Mouse (Mus musculus): ENCODE results near the gene Syt3.

Gene Syt3

GRCm38 (mm10) chr7:44356590-44357481 lies 27.1 kb upstream of the Syt3 start:
- DNase-seq (ENCODE audit: low spot score): no peak

- no peak for DNase-seq (ENCODE audit: low spot score)
Measured at GRCm38 (mm10) chr7:44357531-44357930, 26.4 kb upstream of the Syt3 start.

GRCm38 (mm10) chr7:44358012-44358411 lies 25.9 kb upstream of the Syt3 start:
- DNase-seq (ENCODE audit: low spot score): no peak

GRCm38 (mm10) chr7:44358886-44359654 lies 24.8 kb upstream of the Syt3 start:
- no peak for DNase-seq (ENCODE audit: low spot score)

- peak; percentile 70 for DNase-seq (ENCODE audit: low spot score)
Measured at GRCm38 (mm10) chr7:44359908-44360672, 23.8 kb upstream of the Syt3 start.

- no peak for DNase-seq (ENCODE audit: low spot score)
Measured at GRCm38 (mm10) chr7:44360792-44361301, 23.1 kb upstream of the Syt3 start.

- no peak for DNase-seq (ENCODE audit: low spot score)
Measured at GRCm38 (mm10) chr7:44372678-44373077, 11.2 kb upstream of the Syt3 start.

GRCm38 (mm10) chr7:44373460-44373859 lies 10.4 kb upstream of the Syt3 start:
- DNase-seq (ENCODE audit: low spot score): no peak

- peak; percentile 68 for DNase-seq (ENCODE audit: low spot score)
Measured at GRCm38 (mm10) chr7:44373889-44374652, 9.8 kb upstream of the Syt3 start.

- DNase-seq (ENCODE audit: low spot score): no peak
Measured at GRCm38 (mm10) chr7:44374756-44375155, 9.1 kb upstream of the Syt3 start.

GRCm38 (mm10) chr7:44375207-44375606 lies 8.7 kb upstream of the Syt3 start:
- no peak for DNase-seq (ENCODE audit: low spot score)

GRCm38 (mm10) chr7:44375793-44376192 lies 8.1 kb upstream of the Syt3 start:
- no peak for DNase-seq (ENCODE audit: low spot score)

- DNase-seq (ENCODE audit: low spot score): no peak
Measured at GRCm38 (mm10) chr7:44378290-44378689, 5.6 kb upstream of the Syt3 start.

GRCm38 (mm10) chr7:44382541-44382940 lies 1.4 kb upstream of the Syt3 start:
- DNase-seq (ENCODE audit: low spot score): no peak

- DNase-seq (ENCODE audit: low spot score): no peak
Measured at GRCm38 (mm10) chr7:44384716-44385059, 786 bp downstream of the Syt3 start.

- no peak for DNase-seq (ENCODE audit: low spot score)
Measured at GRCm38 (mm10) chr7:44385720-44386119, 1.8 kb downstream of the Syt3 start, which contains the start of gene 1700008O03Rik. TSS of gene 1700008O03Rik (minus strand) at chr7:44385820.

GRCm38 (mm10) chr7:44391831-44392230 lies 7.9 kb downstream of the Syt3 start:
- DNase-seq (ENCODE audit: low spot score): no peak

- DNase-seq (ENCODE audit: low spot score): no peak
Measured at GRCm38 (mm10) chr7:44392341-44392740, 8.4 kb downstream of the Syt3 start.

GRCm38 (mm10) chr7:44393284-44393683 lies 9.4 kb downstream of the Syt3 start:
- no peak for DNase-seq (ENCODE audit: low spot score)

GRCm38 (mm10) chr7:44398570-44398969 lies 14.7 kb downstream of the Syt3 start:
- no peak for DNase-seq (ENCODE audit: low spot score)

- DNase-seq (ENCODE audit: low spot score): no peak
Measured at GRCm38 (mm10) chr7:44401673-44402072, 17.8 kb downstream of the Syt3 start.
